Mouse (Mus musculus) CH12.LX (cell line): ENCODE results near the gene Zcchc8. TPM values are rescaled to one million over a fixed set of nuclear protein-coding genes. Genes with fewer than 3 reads are reported as not detected.
A peak's percentile ranks its signal among the peaks of the same experiment; 100 is the strongest.

Experiments used
- DNase-seq: peaks from one replicate; pipeline ENCODE4 v3.0.0-alpha.2; 2013; ENCODE audit errors: extremely low read depth
- H3K27ac ChIP-seq: 2 replicates; pipeline ENCODE4 v1.5.1; 2012; ENCODE audit warnings: low read depth, mild to moderate bottlenecking, control low read depth, moderate library complexity; ENCODE audit not compliant: insufficient read depth
- H3K27me3 ChIP-seq: replicated peaks from 2 replicates; pipeline ENCODE3; 2012; ENCODE audit warnings: inconsistent platforms
- H3K36me3 ChIP-seq, 2 experiments: replicated peaks in 1 of 2; 2 replicates each; pipeline versions ENCODE3 to v1.6.1; 2012; ENCODE audit warnings: inconsistent platforms in 1 of 2, low read length in 1 of 2, mild to moderate bottlenecking in 1 of 2, mixed read lengths in 1 of 2, moderate library complexity in 1 of 2; ENCODE audit not compliant: control insufficient read depth in 1 of 2, insufficient read depth in 1 of 2
- H3K4me1 ChIP-seq, 2 experiments: 2 replicates each; pipeline ENCODE4 v1.6.1; 2012; ENCODE audit warnings: inconsistent platforms in 1 of 2, moderate library complexity in 1 of 2; ENCODE audit not compliant: insufficient read depth in 2 of 2, control insufficient read depth in 1 of 2
- H3K4me2 ChIP-seq: 2 replicates; pipeline ENCODE4 v1.6.1; 2012; ENCODE audit warnings: low read depth, mild to moderate bottlenecking, control low read depth; ENCODE audit not compliant: poor library complexity, insufficient read depth, severe bottlenecking
- H3K4me3 ChIP-seq, 3 experiments: fragments of 150-350 bp in 1 of 3; sonication (generic) in 1 of 3; replicated peaks in 1 of 3; 2 replicates each; pipeline versions ENCODE3 to v1.5.1; 2011 to 2012; ENCODE audit warnings: low read depth in 2 of 3, low read length in 2 of 3, mild to moderate bottlenecking in 2 of 3, moderate library complexity in 2 of 3, control low read depth in 1 of 3, improper control_type of control experiment in 1 of 3, inconsistent platforms in 1 of 3, mixed read lengths in 1 of 3; ENCODE audit not compliant: poor library complexity in 1 of 3
- H3K79me2 ChIP-seq: replicated peaks from 2 replicates; pipeline ENCODE4 v1.6.1; 2012; ENCODE audit warnings: mild to moderate bottlenecking, moderate library complexity; ENCODE audit not compliant: control insufficient read depth, poor library complexity, insufficient read depth, severe bottlenecking; ENCODE audit errors: extremely low read depth
- H3K9ac ChIP-seq: 2 replicates; pipeline ENCODE4 v1.6.1; 2012; ENCODE audit warnings: low read depth, mild to moderate bottlenecking, control low read depth, moderate library complexity; ENCODE audit not compliant: insufficient read depth
- H3K9me3 ChIP-seq: replicated peaks from 2 replicates; pipeline ENCODE3; 2012; ENCODE audit warnings: low read length, inconsistent platforms, mixed read lengths
- CHD2 ChIP-seq: IDR thresholded peaks from 2 replicates; pipeline ENCODE4 v1.6.1; 2011; ENCODE audit warnings: low read length, improper control_type of control experiment
- E2F4 ChIP-seq: IDR thresholded peaks from 2 replicates; pipeline ENCODE4 v1.6.1; 2011; ENCODE audit warnings: low read depth, low read length, improper control_type of control experiment; ENCODE audit not compliant: insufficient replicate concordance
- ELF1 ChIP-seq: IDR thresholded peaks from 2 replicates; pipeline ENCODE4 v1.6.1; 2014; ENCODE audit warnings: low read depth, mild to moderate bottlenecking, inconsistent platforms, low read length, improper control_type of control experiment
- EP300 ChIP-seq: IDR thresholded peaks from 2 replicates; pipeline ENCODE4 v1.6.1; 2011; ENCODE audit warnings: low read length, improper control_type of control experiment
- IRF4 ChIP-seq: IDR thresholded peaks from 2 replicates; pipeline ENCODE4 v1.6.1; 2014; ENCODE audit warnings: low read depth, mild to moderate bottlenecking, inconsistent platforms, low read length, improper control_type of control experiment
- JUND ChIP-seq: conservative IDR thresholded peaks from 2 replicates; pipeline ENCODE4 v1.6.1; 2011; ENCODE audit warnings: low read depth, low read length, improper control_type of control experiment
- MAZ ChIP-seq: IDR thresholded peaks from 2 replicates; pipeline ENCODE4 v1.6.1; 2012; ENCODE audit warnings: low read depth, mild to moderate bottlenecking, inconsistent platforms, low read length, improper control_type of control experiment, moderate library complexity
- MXI1 ChIP-seq: IDR thresholded peaks from 2 replicates; pipeline ENCODE4 v1.6.1; 2011; ENCODE audit warnings: mild to moderate bottlenecking, low read depth, low read length, improper control_type of control experiment
- MYC ChIP-seq: IDR thresholded peaks from 2 replicates; pipeline ENCODE4 v1.6.1; 2011; ENCODE audit warnings: low read depth, mild to moderate bottlenecking, improper control_type of control experiment, low read length
- NELFE ChIP-seq: IDR thresholded peaks from 2 replicates; pipeline ENCODE4 v1.6.1; 2011; ENCODE audit warnings: low read depth, low read length, improper control_type of control experiment
- POLR2A ChIP-seq: IDR thresholded peaks from 2 replicates; pipeline ENCODE4 v1.6.1; 2011; ENCODE audit warnings: low read depth, mild to moderate bottlenecking, improper control_type of control experiment, low read length
- RAD21 ChIP-seq: IDR thresholded peaks from 2 replicates; pipeline ENCODE4 v1.6.1; 2011; ENCODE audit warnings: low read depth, mild to moderate bottlenecking, low read length, improper control_type of control experiment, moderate library complexity
- TBP ChIP-seq: conservative IDR thresholded peaks from 2 replicates; pipeline ENCODE4 v1.6.1; 2011; ENCODE audit warnings: low read depth, low read length, improper control_type of control experiment
- UBTF ChIP-seq: IDR thresholded peaks from 2 replicates; pipeline ENCODE4 v1.6.1; 2012; ENCODE audit warnings: low read depth, mild to moderate bottlenecking, inconsistent platforms, low read length, improper control_type of control experiment, moderate library complexity
- ZC3H11A ChIP-seq: IDR thresholded peaks from 2 replicates; pipeline ENCODE4 v1.6.1; 2012; ENCODE audit warnings: low read depth, mild to moderate bottlenecking, inconsistent platforms, low read length, improper control_type of control experiment
- ZKSCAN1 ChIP-seq: IDR thresholded peaks from 2 replicates; pipeline ENCODE4 v1.6.1; 2012; ENCODE audit warnings: low read depth, inconsistent platforms, low read length, improper control_type of control experiment, borderline replicate concordance
- dilution Hi-C: fragments of 300-500 bp; cut with MboI; formaldehyde crosslinking; loops from 2 replicates; pipeline ENCODE4 v1.14.3; 2020; ENCODE audit warnings: low sequenced_read_pairs; ENCODE audit not compliant: extremely low pct_unique_long_range_greater_than_20kb, extremely low pct_ligation_motif_present
- in situ Hi-C: fragments of 300-500 bp; cut with MboI; formaldehyde crosslinking; loops from 3 replicates; pipeline ENCODE4 v1.14.3; 2019; ENCODE audit warnings: low sequenced_read_pairs, low pct_ligation_motif_present, low pct_unique_long_range_greater_than_20kb, mixed read lengths
- polyA plus RNA-seq: library from polyadenylated mRNA; unstranded; fragments of >175 nt; gene quantifications from 2 replicates; pipeline ENCODE4 v1.2.1, GENCODE M21; 2012; ENCODE audit warnings: low read depth; ENCODE audit not compliant: insufficient read length
- total RNA-seq, 2 experiments: library from RNA; depleted of rRNA; stranded (reverse); fragments of 300-350 nt in 1 of 2; fragments of >200 nt in 1 of 2; gene quantifications; 2 replicates each; pipeline ENCODE4 v1.2.3; 2012 to 2014

Gene Zcchc8
- total and polyA plus RNA-seq, 3 experiments, result 15.2 to 77.2 (median 24.4) TPM

GRCm38 (mm10) chr5:123669991-123670799 lies 50.7 kb downstream of the Zcchc8 start:
- Histone ChIP-seq H3K27ac (peak overlapping the region; percentile 70), H3K9ac (peak overlapping the region; percentile 66), H3K9me3 (no peaks in the 10 kb centered on the region), H3K79me2 (peaks cover 16% of the 10 kb centered on the region), H3K4me2 (peak overlapping the region; percentile 86), H3K27me3 (no peaks in the 10 kb centered on the region), H3K36me3 (peaks cover 0 to 30% of the 10 kb centered on the region in 2 experiments), H3K4me3 (peak overlapping the region; percentile 30 to 49 (median 47)), H3K4me1 (peaks cover 6 to 47% of the 10 kb centered on the region in 2 experiments)
- TF ChIP-seq MYC, result peak; percentile 81
- peak; percentile 20; the same call in 1 of the 2 replicates for TF ChIP-seq POLR2A
- no peak for TF ChIP-seq NELFE
- TF ChIP-seq MXI1, result peak; percentile 49
- peak; percentile 14; the same call in 1 of the 2 replicates for TF ChIP-seq TBP
- no peak for TF ChIP-seq EP300
- dilution Hi-C loops, result no loop called here
- in situ Hi-C loops, result no loop called here
- DNase-seq, result peak; percentile 28

GRCm38 (mm10) chr5:123667915-123668314 lies 53.0 kb downstream of the Zcchc8 start:
- Histone ChIP-seq H3K4me3 (no peak overlapping the region), H3K36me3 (peaks cover 0 to 27% of the 10 kb centered on the region in 2 experiments), H3K27ac (no peak overlapping the region), H3K4me2 (no peak overlapping the region), H3K9me3 (no peaks in the 10 kb centered on the region), H3K9ac (no peak overlapping the region), H3K27me3 (no peaks in the 10 kb centered on the region), H3K4me1 (peaks cover 3 to 41% of the 10 kb centered on the region in 2 experiments; a peak in 3 of 4 replicates), H3K79me2 (peaks cover 14% of the 10 kb centered on the region)
- dilution Hi-C loops, result no loop called here
- TF ChIP-seq ELF1 (no peak), JUND (no peak), MYC (no peak), RAD21 (no peak), MAZ (no peak), POLR2A (no peak), ZC3H11A (no peak), UBTF (no peak)
- DNase-seq, result no peak
- in situ Hi-C loops, result no loop called here

- dilution Hi-C loops, result no loop called here
Observed at GRCm38 (mm10) chr5:123665956-123666355, 54.9 kb downstream of the Zcchc8 start.

More at GRCm38 (mm10) chr5:123665956-123666355, 54.9 kb downstream of the Zcchc8 start:
- Histone ChIP-seq H3K79me2 (peaks cover 15% of the 10 kb centered on the region), H3K4me2 (no peak overlapping the region), H3K4me3 (no peak overlapping the region), H3K4me1 (peaks cover 10 to 45% of the 10 kb centered on the region in 2 experiments), H3K27me3 (no peaks in the 10 kb centered on the region), H3K9ac (no peak overlapping the region), H3K9me3 (no peaks in the 10 kb centered on the region), H3K36me3 (peaks cover 0 to 28% of the 10 kb centered on the region in 2 experiments), H3K27ac (no peak overlapping the region)
- TF ChIP-seq TBP, result no peak
- TF ChIP-seq CHD2, result no peak
- TF ChIP-seq IRF4, result no peak
- no peak for TF ChIP-seq E2F4
- no peak for TF ChIP-seq ZKSCAN1
- in situ Hi-C loops, result no loop called here
- DNase-seq, result no peak
